Mouse (Mus musculus) hematopoietic stem cell, adult 5-6 weeks (primary cell): ENCODE measurements at regions not wholly inside any gene's neighbourhood (a gene's known extent, or its start where the extent isn't known, plus 50 kb on each side); places are given as distances from the start of the nearest gene placed in this dataset.

Source experiments
- ATAC-seq, 2 experiments: fragments of 125-278 bp in 1 of 2; replicated peaks in 1 of 2; 2 replicates each; pipeline ENCODE4 v1.8.0; 2016 to 2017; ENCODE audit warnings: inconsistent platforms in 2 of 2, mild to moderate bottlenecking in 2 of 2, moderate number of reproducible peaks in 2 of 2, low read depth in 1 of 2, moderate TSS enrichment in 1 of 2; ENCODE audit not compliant: low FRiP score in 2 of 2, poor library complexity in 2 of 2, severe bottlenecking in 2 of 2, insufficient read depth in 1 of 2, low TSS enrichment in 1 of 2

DNA sequence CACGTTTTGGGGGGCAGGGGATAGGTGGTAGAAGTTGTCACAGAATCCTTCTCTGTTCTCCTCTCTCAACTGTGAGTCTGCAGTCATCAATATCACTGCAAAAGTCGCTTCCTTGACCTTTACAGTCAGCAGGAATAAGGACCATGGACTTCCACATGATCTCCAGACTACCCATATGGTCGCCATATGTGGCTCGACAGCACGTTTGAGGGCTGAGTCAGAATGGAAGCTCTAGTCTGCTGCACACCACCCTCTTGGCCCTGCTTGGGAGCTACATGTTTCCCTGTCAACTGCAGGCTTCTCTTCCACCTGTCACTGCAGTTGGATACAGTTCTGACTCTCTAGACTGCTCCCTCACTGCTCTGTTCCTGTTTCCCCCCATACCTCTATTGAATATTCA, 590.6 kb downstream of the Isl1 start:
- ATAC-seq, result no peak

DNA sequence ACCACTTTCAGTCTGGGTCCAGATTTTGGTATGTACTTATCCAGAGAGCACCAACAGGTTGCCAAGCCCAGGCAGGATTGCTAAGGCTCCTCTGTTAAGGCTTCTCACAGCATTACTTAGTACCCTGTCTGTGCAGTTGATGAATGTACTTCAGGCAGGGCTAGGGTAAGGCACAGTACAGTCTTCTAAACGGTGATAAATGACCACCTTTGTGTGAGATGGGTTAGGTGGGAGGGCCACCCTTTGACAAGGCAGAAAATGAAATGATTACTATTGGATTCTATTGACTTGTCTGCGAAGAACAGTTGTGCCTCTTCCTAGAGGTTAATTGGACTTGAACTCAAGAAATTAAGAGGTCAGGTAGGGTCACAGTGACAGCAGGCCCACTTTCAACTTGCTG, 594.4 kb upstream of the Itga1 start:
- ATAC-seq, result no peak

DNA sequence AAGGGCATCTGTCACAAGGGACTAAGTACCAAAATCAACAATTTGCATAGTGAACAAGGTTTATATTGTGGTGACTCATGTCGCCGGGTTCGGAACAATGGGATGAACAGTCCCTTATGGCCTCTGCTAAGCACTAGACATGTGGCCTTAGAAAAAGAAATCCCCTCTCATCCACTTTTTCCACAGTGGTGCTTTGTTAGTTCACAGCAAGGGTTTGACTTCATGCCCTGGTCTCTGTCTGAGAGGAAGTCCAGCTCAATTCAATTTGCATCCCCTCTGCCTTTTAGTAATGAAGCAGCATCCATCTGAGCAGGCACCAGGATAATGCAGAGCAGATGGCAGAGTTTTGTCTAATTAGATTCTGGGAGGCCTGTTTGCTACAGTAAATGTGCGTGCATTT, 585.7 kb upstream of the Itga1 start:
- no peak for ATAC-seq

DNA sequence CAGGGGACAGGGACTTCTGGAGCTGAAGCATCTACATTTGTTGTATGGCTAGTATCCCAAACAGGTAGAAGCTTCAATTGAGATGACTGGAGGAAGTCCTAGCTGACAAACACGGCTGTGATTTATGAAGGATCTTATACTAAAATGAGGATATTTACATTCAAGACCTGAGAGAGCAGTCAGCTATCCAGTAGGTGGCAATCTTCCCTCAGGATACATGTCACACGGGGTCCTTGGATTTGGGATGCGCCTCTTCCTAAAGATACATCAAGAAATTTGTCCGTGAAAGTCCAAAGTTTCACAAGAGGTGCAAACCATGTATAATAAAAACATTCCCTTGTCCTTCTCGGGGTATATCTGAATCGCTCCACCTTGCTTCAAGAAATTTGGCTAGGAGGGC, 577.8 kb upstream of the Itga1 start:
- ATAC-seq, result no peak

DNA sequence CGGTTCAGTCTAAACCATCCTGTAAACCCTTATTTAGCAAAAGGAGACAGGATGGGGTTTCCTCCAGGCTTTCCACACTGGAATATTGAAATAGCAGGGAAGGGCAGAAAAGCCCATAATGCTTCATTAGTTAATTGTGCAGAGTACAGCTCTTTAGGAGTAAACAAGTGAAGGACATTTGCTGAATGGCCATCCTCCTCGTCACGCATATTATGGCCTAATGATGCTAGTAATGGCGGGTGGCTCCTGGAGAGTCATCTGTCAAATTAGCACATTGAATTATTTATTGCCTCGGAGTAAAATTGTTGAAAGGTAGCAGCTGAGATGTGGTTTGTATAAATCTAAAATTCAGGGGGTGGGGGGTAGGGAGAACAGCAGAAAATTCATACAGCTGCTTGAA, 575.1 kb upstream of the Itga1 start:
- no peak for ATAC-seq

DNA sequence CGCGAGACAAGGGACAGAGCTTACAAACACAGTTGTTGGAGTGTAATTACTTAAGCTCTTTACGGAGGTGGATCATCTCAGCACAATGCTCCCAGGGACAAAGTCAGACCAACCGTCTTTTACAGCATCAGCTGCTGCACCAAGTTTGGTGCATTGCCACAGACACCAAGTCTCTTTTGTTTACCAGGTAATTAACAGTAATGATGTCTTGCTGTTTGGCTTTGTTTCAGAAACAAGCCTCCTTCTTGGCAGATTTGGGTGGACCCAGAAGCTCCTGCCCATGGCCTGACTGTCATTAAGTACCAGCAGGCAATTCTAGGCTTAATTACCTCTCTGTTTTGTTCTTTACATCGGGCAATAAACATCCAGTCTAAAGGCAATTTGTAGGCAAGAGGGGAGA, 572.0 kb upstream of the Itga1 start:
- ATAC-seq, result no peak

DNA sequence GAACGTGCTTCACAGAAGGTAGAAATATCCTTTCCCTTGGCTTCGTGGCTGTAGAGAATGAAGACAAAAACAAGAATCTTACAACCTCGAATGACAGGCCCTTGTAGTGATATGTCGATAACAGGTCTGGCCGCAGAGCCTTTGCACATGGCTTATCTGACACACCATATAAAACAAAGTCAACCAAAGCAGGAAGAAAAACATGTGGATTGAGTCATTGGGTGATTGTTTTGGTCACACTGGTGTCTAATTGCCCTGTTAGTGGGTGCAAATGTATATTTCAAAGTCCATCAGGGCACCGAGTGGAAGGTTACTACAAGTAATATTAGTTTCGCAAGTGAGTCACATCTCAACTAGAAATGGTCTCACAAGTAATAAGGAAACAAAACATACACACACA, 569.9 kb upstream of the Itga1 start:
- no peak for ATAC-seq

DNA sequence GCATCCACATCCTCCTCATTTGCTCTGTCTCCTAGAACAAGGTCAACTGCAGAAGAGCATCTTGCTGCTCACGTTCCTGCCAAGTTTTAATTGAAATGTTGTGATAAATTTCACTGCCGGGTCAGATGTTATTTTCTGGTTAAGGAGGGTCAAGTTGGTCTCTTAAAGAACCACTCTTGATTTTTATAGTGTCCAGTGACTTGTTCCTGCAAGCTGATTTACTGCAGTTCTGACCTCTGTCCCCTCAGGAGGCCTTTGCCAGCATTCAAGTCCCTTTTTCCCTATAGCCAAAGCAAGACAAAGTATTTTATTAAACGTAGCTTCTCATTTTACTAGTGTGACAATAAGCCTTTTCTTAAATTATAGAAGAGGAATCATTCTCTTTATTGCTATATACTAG, 567.8 kb upstream of the Itga1 start:
- ATAC-seq, result no peak

DNA sequence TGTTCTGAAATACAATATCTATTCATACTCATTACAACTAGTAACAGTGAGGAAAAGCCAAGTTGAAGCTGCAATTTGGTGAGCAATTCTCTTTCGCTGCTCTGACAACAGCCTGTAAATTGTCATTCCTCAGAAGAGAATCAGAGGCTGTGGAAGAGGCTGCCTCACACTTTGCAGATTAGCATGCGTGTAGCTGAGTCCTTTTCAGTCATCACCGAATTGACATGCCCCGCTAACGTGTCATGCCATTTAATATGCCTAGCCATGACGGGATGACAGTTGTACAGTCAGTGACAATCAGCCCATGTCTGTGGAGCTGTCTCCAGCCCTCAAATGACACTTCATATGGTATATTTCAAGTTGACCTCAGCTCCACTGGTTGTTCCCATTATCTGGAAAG, 553.4 kb upstream of the Itga1 start:
- no peak for ATAC-seq

DNA sequence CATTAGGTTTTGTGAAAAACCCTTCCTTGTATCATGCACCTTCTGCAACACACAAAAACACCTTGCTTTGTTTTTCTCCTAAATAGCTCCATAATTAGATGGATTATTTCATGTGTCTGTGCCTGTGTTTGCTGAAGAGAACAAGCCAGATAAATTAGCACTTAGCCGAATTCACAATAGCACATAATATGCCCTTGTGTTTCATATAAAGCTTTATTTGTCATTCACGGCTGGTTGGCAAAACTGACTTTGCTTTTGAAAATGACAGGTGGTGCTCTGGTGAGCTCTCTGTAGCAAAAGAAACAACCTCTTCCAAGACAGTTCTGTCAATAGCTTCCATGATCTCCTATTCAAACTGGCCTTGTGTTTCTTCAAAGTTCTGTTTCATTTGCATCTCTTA, 551.2 kb upstream of the Itga1 start:
- ATAC-seq, result no peak

DNA sequence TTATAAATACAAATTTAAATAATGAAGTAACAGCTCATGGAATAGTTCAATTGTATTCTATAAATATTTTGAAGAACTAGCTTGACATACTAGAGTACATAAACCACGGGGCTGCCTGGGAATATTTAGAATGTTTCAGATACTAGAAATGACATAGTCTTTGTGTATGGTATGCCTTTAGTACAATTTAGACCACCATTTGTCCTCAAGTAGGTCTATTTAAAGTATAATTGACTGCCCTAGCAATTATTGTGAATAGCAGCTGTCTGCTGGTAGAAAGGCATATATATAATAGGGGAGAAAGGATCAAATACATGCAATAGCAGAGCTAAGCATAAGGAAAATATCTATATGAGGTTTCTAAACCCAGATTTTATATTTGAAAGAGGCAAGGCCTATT, 550.6 kb upstream of the Itga1 start:
- no peak for ATAC-seq

DNA sequence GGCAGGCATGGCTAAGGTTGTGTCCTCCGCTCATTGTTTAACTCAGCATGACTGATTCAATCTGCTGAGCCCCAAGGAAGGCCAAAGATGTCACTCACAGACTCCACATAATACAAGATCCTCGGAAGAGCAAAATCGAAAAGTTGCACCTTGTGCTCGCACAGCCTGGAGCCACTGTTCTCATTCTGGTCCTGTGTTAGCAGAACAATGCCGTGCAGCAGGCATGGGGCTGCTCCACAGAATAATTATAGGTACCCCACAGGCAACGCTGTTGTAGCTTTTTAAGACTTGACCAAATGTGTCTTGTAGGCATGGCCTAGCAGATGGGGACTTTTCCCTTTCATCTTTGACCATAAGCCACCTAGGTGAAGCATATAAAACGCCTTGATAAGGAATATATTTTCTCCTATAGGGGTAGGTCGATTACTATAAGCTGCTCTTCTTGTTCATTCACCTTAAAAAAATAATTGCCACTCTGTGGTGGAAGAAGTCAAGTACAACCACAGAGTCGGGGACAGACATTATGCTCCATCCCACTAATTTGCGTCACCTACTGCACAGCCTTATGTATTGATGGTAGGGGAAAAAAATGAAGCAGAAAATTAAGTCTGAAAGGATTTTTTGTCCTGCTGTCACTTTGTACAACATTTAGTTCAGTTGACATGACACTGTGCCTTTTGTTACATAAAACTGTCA, 529.8 kb upstream of the Itga1 start:
- no peak for ATAC-seq

DNA sequence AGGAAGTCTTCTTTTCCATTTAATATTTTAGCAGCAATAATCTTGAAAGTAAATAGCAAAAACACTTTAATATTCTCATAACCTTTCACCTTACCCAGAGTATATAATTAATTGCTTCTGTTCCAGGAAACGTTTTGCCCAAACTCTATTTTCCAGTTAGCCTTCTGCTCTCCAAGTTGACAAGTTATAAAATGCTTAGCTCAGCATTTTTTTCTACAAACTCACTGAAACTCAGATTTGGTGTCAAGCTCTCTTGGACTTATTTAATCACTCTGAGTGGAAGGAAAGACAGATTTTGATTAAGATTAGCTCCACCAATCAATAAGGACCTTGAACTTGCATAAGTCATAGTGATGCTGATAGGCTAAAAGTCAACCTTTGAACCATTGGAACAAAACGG, 528.8 kb upstream of the Itga1 start:
- no peak for ATAC-seq

DNA sequence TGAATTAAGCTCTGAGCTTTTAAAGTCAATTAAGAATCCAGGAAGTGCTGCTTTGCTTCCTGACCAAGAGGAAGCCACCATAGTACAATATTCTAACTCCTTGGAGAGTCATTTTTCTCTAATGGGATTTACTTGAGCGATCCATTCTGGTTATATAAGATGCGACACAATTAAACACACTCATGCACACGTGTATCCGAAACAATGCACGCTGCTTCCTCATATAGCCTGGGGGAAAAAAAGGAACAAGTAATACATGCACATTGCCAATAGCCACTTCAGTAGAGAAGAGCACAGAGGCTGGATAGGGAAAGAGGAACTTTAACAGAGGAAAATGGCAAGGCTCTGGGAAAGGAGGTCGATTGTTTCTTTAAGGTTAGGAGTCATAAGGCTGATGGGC, 511.4 kb upstream of the Itga1 start:
- ATAC-seq, result no peak

DNA sequence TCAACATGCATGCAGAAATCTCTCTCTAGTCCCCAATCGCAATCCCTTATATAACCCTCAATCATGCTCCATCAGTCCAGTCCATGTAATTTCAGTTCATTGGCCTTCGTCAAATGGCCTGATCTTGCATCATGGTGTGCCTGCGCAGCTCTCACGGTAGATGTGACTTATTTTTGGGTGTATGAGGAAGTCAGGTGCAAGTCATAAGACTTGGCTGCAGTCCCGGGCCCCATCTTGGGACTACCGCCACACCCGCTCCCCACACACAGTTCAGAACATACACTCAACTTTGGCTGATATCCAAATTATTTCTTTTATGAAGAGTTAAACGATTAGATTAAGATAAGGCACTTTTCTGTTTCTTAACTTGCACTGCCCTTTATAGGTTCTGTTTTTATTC, 504.7 kb upstream of the Itga1 start:
- no peak for ATAC-seq

DNA sequence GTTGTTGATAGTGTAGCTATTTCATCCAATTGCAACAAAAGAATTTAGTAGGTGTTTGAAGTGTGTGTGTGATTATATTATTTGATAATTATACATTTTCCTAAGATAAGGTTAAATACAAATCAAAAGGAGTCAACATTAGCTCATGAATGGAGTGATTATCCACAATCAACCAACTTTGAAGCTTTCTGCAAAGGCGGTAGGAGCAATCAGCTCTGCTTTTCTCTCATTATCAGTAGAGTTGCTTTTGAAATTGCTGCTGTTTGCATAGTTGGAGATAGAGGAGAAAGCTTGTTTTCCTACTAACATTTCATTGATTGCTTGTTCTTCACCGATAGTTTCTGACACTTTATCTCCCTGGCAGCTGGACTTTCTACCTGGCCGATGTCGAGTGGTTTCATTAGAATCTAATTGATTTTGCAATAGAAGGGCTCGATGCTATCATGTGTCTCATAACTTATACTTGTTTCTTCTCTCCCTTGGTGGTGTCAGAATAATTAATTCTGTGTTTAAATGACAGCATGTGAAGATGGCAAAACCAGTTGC, 493.4 kb upstream of the Itga1 start:
- no peak for ATAC-seq

DNA sequence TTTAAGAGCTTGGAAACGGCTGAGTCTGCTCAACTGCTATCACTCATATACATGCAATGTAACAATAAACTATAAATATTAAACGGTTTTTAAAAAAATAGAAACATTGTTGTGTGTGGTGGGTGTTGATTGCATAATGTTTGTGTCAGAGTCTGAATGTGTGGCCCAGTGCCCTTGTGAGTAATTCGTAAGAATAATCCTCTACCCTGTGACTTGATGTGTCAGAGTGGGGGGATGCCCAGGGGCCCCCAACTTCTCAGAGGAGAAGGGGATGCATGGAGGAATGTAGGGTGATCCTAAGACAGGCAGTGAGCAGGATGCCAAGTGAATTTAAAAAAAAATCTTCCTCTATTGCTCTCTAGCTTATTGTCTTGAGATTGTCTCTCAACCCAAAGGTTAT, 474.2 kb upstream of the Itga1 start:
- no peak for ATAC-seq

DNA sequence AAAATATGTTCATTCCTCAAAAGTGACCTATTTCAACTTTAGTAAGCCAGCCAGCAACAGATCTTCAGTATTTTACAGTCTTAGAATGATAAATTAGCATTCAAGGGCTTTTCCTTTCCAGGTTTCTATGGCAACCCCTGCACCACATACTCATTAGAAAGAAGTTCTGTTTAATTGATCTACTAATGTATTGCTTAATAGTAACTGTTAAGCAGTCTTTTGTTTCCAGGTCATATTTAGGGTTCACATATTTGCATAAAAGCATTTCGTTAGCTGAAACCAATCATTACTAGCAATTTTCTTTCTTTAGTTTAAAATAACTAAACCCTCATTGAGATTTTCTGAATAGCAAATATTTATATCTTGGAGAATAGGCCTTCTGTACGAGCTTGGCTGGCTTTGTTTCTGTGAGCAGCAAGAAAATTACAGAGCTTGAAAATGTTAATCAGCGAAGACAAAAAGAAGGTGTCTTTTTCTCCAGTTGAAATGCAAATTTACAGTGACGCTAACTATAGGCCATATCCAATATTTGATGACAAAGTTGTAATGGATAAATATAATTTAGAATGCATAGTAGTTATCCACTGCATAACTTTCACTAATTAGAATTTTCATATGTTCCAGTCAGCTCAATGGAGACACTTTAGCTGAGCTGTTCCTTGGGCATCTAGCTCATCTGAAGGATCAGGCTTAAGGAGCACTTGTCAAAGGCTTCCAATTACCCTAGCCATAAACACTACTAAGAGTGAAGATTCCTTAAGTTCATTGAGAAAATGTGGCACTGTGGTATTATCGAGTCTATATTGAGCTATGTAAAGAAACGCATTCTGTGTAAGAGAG, 473.5 kb upstream of the Itga1 start:
- no peak for ATAC-seq

DNA sequence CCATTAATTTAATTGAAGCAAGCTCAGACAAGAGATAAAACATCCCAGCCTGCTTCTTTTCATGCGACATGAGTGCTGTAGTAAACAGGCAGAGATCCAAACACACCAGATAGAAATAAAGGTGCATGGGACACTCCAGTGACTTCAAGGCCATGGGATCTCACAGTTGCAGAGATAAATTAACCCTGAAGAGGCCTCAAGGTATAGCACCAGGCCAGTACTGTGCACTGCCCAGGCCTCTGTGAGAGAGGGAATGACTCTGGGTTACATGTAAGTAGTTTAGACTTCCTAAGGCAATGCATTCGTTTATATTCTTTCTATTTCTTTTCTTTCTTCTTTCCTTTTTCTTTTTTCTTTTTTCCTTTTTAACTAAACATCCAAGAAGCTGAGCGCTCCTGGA, 439.4 kb upstream of the Itga1 start:
- no peak for ATAC-seq
